Mouse (Mus musculus): ENCODE measurements around the gene Myh7b.

Gene Myh7b

DNA sequence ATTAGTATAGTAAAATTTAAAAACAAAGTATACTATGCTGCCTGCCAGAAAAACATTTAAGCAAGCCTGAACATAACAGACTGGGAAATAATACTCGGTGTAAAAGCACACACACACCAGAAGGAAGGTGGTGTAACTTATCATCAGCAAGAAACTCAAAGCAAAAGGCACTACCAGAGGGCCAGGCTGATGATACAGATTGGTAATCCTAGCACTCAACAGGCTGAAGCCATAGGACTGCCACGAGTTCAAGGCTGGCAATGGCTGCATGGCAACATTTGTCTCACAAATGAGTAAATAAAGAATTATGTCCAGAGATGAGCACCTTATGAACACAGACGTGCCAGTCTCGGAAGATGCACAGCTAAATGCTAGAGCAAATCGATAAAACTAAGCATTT, 72.8 kb downstream of the Myh7b start:
- DNase-seq (ENCODE audit: low read depth, low spot score): no peak

Data from mesoderm, embryonic 11.5 days (tissue).